25 mouse cellular contexts compared by ENCODE assay signal in the genomic region with DNA sequence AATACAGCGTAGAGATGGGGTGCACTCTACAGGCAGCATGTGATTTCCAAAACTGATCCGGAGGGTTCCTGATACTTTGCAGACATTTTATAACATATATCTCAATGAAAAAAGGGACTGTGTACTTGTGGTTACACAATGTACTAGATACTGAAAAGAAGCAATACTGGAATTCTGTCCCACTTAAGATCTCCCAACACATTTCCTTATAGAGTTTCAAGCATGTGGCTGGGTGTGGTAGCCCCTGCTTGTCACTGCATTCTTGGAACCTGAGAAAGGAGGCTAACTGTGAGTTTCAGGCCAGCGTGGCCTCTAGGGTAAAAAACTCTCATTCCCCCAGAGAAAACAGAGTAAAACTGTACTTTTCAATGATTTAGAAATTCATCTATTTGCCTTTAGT. TPM values are rescaled to one million over a fixed set of nuclear protein-coding genes. Genes with fewer than 3 reads are reported as not detected.
A peak's percentile ranks its signal among the peaks of the same experiment; 100 is the strongest.
DNase-seq lines count a peak whose midpoint lies in the region; ATAC-seq and TF ChIP-seq lines count a peak whose summit lies in the region.
"Had no signal": no experiment of that assay in that cellular context is flagged by ENCODE, and none has a peak within 500 bp of the region (broad histone marks: within the 10 kb centered on the region; RNA-seq: fewer than 3 reads in every experiment).

No protein-coding gene starts in this region.

- DNase-seq in gastrocnemius, adult 18-20 months (ENCODE audit: low spot score): peak; percentile 24
- no peak for DNase-seq in gastrocnemius, postnatal 14 days
- DNase-seq in lung, postnatal 0 days (ENCODE audit: low spot score): peak; percentile 57
- DNase-seq in lung, adult 18-20 months: no peak
- DNase-seq: adrenal gland, adult 8-10 months; adrenal gland, postnatal 25 days; cerebellum, adult 11-12 months; cerebellum, adult 8-10 months; cerebellum, postnatal 10 days; cerebellum, postnatal 36 days; embryo, embryonic 11 days; gastrocnemius, postnatal 10 days; heart, adult 11 months had no signal

- no peaks in the 10 kb centered on the region for H3K9me3 ChIP-seq in intestine, embryonic 16.5 days (ENCODE audit: control insufficient read depth, low read length)
- no peaks in the 10 kb centered on the region for H3K9me3 ChIP-seq in intestine, postnatal 0 days (ENCODE audit: control insufficient read depth)
- H3K9me3 ChIP-seq in lung, postnatal 0 days (ENCODE audit: low read length): no peaks in the 10 kb centered on the region
- H3K9me3 ChIP-seq: embryonic facial prominence, embryonic 10.5 days; embryonic facial prominence, embryonic 13.5 days; forebrain, embryonic 12.5 days; forebrain, embryonic 15.5 days; hindbrain, embryonic 10.5 days; hindbrain, embryonic 13.5 days had no signal

- TF ChIP-seq CTCF in intestine, postnatal 0 days (IDR thresholded peaks at IDR 0.05; ENCODE audit: low read depth): no peak
- no peak for TF ChIP-seq CTCF in lung, postnatal 0 days (IDR thresholded peaks at IDR 0.05)

- H3K4me2 ChIP-seq in intestine, embryonic 16.5 days (ENCODE audit: low read depth, low read length): no peak overlapping the region
- H3K4me2 ChIP-seq in intestine, postnatal 0 days (replicated peaks; ENCODE audit: low read depth): no peak overlapping the region
- no peak overlapping the region for H3K4me2 ChIP-seq in lung, postnatal 0 days (replicated peaks; ENCODE audit: low read depth, low read length)
- H3K4me2 ChIP-seq: embryonic facial prominence, embryonic 13.5 days; forebrain, embryonic 12.5 days; forebrain, embryonic 15.5 days; heart, embryonic 11.5 days; hindbrain, embryonic 13.5 days had no signal

- no peaks in the 10 kb centered on the region for H3K27me3 ChIP-seq in intestine, embryonic 16.5 days (replicated peaks; ENCODE audit: control insufficient read depth, insufficient read depth, low read length)
- H3K27me3 ChIP-seq in intestine, postnatal 0 days (replicated peaks; ENCODE audit: control insufficient read depth, insufficient read depth, low read length): no peaks in the 10 kb centered on the region
- H3K27me3 ChIP-seq in lung, postnatal 0 days (replicated peaks; ENCODE audit: insufficient read depth, low read length): no peaks in the 10 kb centered on the region
- H3K27me3 ChIP-seq: embryonic facial prominence, embryonic 13.5 days; forebrain, embryonic 12.5 days; forebrain, embryonic 15.5 days; hindbrain, embryonic 13.5 days had no signal

- H3K27ac ChIP-seq in intestine, embryonic 16.5 days (ENCODE audit: low read length): no peak overlapping the region
- no peak overlapping the region for H3K27ac ChIP-seq in intestine, postnatal 0 days (ENCODE audit: low read depth, low read length)
- peak overlapping the region; percentile 1; the same call in 1 of the 2 replicates for H3K27ac ChIP-seq in lung, postnatal 0 days (ENCODE audit: low read length)
- H3K27ac ChIP-seq: embryonic facial prominence, embryonic 10.5 days; embryonic facial prominence, embryonic 13.5 days; forebrain, embryonic 12.5 days; forebrain, embryonic 15.5 days; hindbrain, embryonic 10.5 days; hindbrain, embryonic 13.5 days had no signal

- 0 out of 2 replicates have a peak, but pooled peaks cover 5% of the 10 kb centered on the region for H3K4me1 ChIP-seq in intestine, embryonic 16.5 days (ENCODE audit: control insufficient read depth, insufficient read depth, low read length)
- no peaks in the 10 kb centered on the region; the same call in 1 of the 2 replicates for H3K4me1 ChIP-seq in intestine, postnatal 0 days (replicated peaks; ENCODE audit: control insufficient read depth, insufficient read depth, low read length)
- 0 out of 2 replicates have a peak, but pooled peaks cover 8% of the 10 kb centered on the region for H3K4me1 ChIP-seq in lung, postnatal 0 days (ENCODE audit: insufficient read depth, low read depth, low read length)
- H3K4me1 ChIP-seq: forebrain, embryonic 12.5 days had no signal

- H3K9ac ChIP-seq in intestine, embryonic 16.5 days (ENCODE audit: low read depth, low read length): no peak overlapping the region
- H3K9ac ChIP-seq in intestine, postnatal 0 days (ENCODE audit: low read depth, low read length): no peak overlapping the region
- H3K9ac ChIP-seq in lung, postnatal 0 days (replicated peaks; ENCODE audit: low read depth): no peak overlapping the region
- H3K9ac ChIP-seq: embryonic facial prominence, embryonic 13.5 days; forebrain, embryonic 12.5 days; forebrain, embryonic 15.5 days; hindbrain, embryonic 13.5 days had no signal

- no peak overlapping the region for H3K4me3 ChIP-seq in intestine, embryonic 16.5 days (ENCODE audit: low read length)
- no peak overlapping the region for H3K4me3 ChIP-seq in intestine, postnatal 0 days (ENCODE audit: low read depth, low read length)
- no peak overlapping the region for H3K4me3 ChIP-seq in lung, postnatal 0 days (ENCODE audit: low read depth, low read length)
- H3K4me3 ChIP-seq: embryonic facial prominence, embryonic 10.5 days; embryonic facial prominence, embryonic 13.5 days; erythroblast, embryonic 14.5 days; forebrain, embryonic 12.5 days; forebrain, embryonic 15.5 days; hindbrain, embryonic 10.5 days; hindbrain, embryonic 13.5 days had no signal

- ATAC-seq in intestine, embryonic 16.5 days: peak; percentile 42; the same call in 1 of the 2 replicates
- ATAC-seq in intestine, postnatal 0 days: no peak
- peak; percentile 50 for ATAC-seq in lung, postnatal 0 days
- ATAC-seq: activated CD4-positive, CD25-positive, alpha-beta regulatory T cell, adult 4 months; forebrain, embryonic 15.5 days; hindbrain, embryonic 16.5 days had no signal

- TF ChIP-seq EP300 in lung, postnatal 0 days (IDR thresholded peaks at IDR 0.05): no peak; the same call in 1 of the 2 replicates

- 83% methylated on average over 3 of the region's 3 CpGs for WGBS in intestine, embryonic 16.5 days
- 76% methylated on average over 3 of the region's 3 CpGs for WGBS in intestine, postnatal 0 days
- 66% methylated on average over 3 of the region's 3 CpGs for WGBS in lung, postnatal 0 days

- intact Hi-C loops in gastrocnemius, postnatal 14 days (cut with DNase I; ENCODE audit: low total_unique reads): no loop called here

- H3K36me3 ChIP-seq in intestine, embryonic 16.5 days (ENCODE audit: control insufficient read depth, insufficient read depth, low read length): no peaks in the 10 kb centered on the region
- H3K36me3 ChIP-seq in intestine, postnatal 0 days (ENCODE audit: control insufficient read depth, insufficient read depth): peaks cover 7% of the 10 kb centered on the region; the same call in 1 of the 2 replicates
- no peaks in the 10 kb centered on the region for H3K36me3 ChIP-seq in lung, postnatal 0 days (ENCODE audit: insufficient read depth, low read length)
- H3K36me3 ChIP-seq: embryonic facial prominence, embryonic 10.5 days; embryonic facial prominence, embryonic 13.5 days; forebrain, embryonic 12.5 days; forebrain, embryonic 15.5 days; hindbrain, embryonic 10.5 days; hindbrain, embryonic 13.5 days had no signal

RNA-seq across cellular contexts. Expression of gene Tiparp, which starts 34.5 kb away (rescaled TPM):
- 10 to 100 TPM; 14.0 to 41.9 TPM for total RNA-seq in gastrocnemius, adult 18-20 months (2021)
- 10 to 100 TPM in 1 of 2 experiments, 1 to 10 TPM in 1; 8.9 to 12.6 TPM for total RNA-seq in gastrocnemius, postnatal 14 days (2021)
- 39.5 and 41.9 TPM in 2 replicates for polyA plus RNA-seq in intestine, embryonic 16.5 days (2015; fragmentation: Nextera tagmentation; extraction: Ambion mirVana)
- polyA plus RNA-seq in intestine, postnatal 0 days (2015; fragmentation: Nextera tagmentation; extraction: Ambion mirVana): 26.0 and 26.6 TPM in 2 replicates
- 45.1 and 45.3 TPM in 2 replicates for polyA plus RNA-seq in lung, postnatal 0 days (2015; fragmentation: Nextera tagmentation; extraction: Ambion mirVana)

Comparison
In these comparisons a context has a peak if more than half of its experiments do, and no peak if none do; other contexts are left out.
1. DNase-seq: peak in gastrocnemius, adult 18-20 months (single experiment) and lung, postnatal 0 days (single experiment); none in gastrocnemius, postnatal 14 days (single experiment) and lung, adult 18-20 months (0 of 2).